ENCODE assay signal across 24 mouse cellular contexts in the genomic region with DNA sequence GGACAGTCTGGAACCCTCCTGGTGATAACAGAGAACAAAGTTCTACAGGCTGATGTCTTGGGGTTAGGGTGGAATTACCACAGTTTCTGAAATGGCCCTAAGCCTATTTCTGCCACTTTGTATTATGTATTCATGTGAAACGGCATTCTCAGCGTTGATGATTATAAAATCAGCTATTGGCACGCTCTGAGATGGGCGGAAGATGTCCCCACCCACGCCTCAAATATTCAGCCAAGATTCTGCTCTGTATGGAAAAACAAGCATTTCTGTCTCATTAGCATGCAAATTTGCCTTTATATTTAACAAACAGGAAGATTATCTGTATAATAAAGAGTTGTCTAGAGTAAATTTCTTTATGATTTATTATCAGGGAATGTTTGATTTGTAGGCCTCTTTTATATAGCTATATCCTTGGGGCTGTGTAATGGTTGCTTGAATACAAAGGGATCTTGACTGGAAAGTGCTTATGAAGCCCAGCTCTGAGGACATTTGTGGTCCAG.
DNase-seq lines count a peak whose midpoint lies in the region; ATAC-seq and TF ChIP-seq lines count a peak whose summit lies in the region.
"Had no signal": no experiment of that assay in that cellular context is flagged by ENCODE, and none has a peak within 500 bp of the region (broad histone marks: within the 10 kb centered on the region; RNA-seq: fewer than 3 reads in every experiment).

No protein-coding gene starts in this region.

- 86% methylated on average over 5 of the region's 5 CpGs for WGBS in kidney, embryonic 14.5 days

- no peaks in the 10 kb centered on the region for H3K4me1 ChIP-seq in kidney, embryonic 14.5 days (ENCODE audit: control insufficient read depth, insufficient read depth, low read length)

- TF ChIP-seq CTCF in layer of hippocampus, adult 2 months (conservative IDR thresholded peaks at IDR 0.05): no peak

- H3K4me2 ChIP-seq in kidney, embryonic 14.5 days (replicated peaks; ENCODE audit: low read depth, low read length): no peak overlapping the region
- H3K4me2 ChIP-seq: forebrain, embryonic 13.5 days; heart, embryonic 12.5 days; heart, embryonic 15.5 days; hindbrain, embryonic 13.5 days had no signal

- no peak for ATAC-seq in kidney, embryonic 14.5 days (ENCODE audit: low FRiP score, low TSS enrichment)
- ATAC-seq: activated CD4-positive, CD25-positive, alpha-beta regulatory T cell, adult 4 months; CD4-positive, CD25-positive, alpha-beta regulatory T cell, adult 4 months; forebrain, embryonic 13.5 days; forebrain, embryonic 16.5 days; hindbrain, embryonic 16.5 days had no signal

- no peaks in the 10 kb centered on the region for H3K36me3 ChIP-seq in kidney, embryonic 14.5 days (ENCODE audit: control insufficient read depth, insufficient read depth, low read length)
- H3K36me3 ChIP-seq: forebrain, embryonic 10.5 days; heart, embryonic 12.5 days; heart, embryonic 15.5 days; hindbrain, embryonic 10.5 days; hindbrain, embryonic 13.5 days had no signal

- no peak overlapping the region for H3K4me3 ChIP-seq in layer of hippocampus, adult 2 months
- H3K4me3 ChIP-seq in kidney, embryonic 14.5 days (ENCODE audit: low read length): no peak overlapping the region
- H3K4me3 ChIP-seq: forebrain, embryonic 10.5 days; forebrain, embryonic 13.5 days; heart, embryonic 12.5 days; heart, embryonic 15.5 days; hindbrain, embryonic 10.5 days; hindbrain, embryonic 13.5 days had no signal

- H3K27ac ChIP-seq in layer of hippocampus, adult 2 months: peak overlapping the region; percentile 87
- no peak overlapping the region for H3K27ac ChIP-seq in kidney, embryonic 14.5 days (ENCODE audit: low read depth, low read length)
- H3K27ac ChIP-seq: forebrain, embryonic 10.5 days; forebrain, embryonic 13.5 days; heart, embryonic 15.5 days; hindbrain, embryonic 10.5 days; hindbrain, embryonic 13.5 days had no signal

- DNase-seq in layer of hippocampus, adult 2 months (ENCODE audit: low spot score in 2 of 2): peak; percentile 35 to 58
- DNase-seq in layer of hippocampus, adult 9-10 months (ENCODE audit: low spot score): no peak
- DNase-seq in Muller cell, postnatal 12 days (ENCODE audit: inconsistent ontology term): peak; percentile 91
- peak; percentile 54 for DNase-seq in brain, adult 2 months (ENCODE audit: low read depth, low spot score)
- no peak for DNase-seq in frontal cortex, postnatal 14 days (ENCODE audit: low spot score in 2 of 2)
- DNase-seq: adrenal gland, adult 8-10 months; adrenal gland, postnatal 25 days; cerebellum, adult 18-20 months; cerebellum, adult 9-10 months; gastrocnemius, postnatal 25 days; heart, adult 18-20 months; heart, postnatal 10 days; heart, postnatal 36 days had no signal

- H3K9me3 ChIP-seq in kidney, embryonic 14.5 days (ENCODE audit: control insufficient read depth, low read length): no peaks in the 10 kb centered on the region
- H3K9me3 ChIP-seq: forebrain, embryonic 10.5 days; forebrain, embryonic 13.5 days; heart, embryonic 12.5 days; heart, embryonic 15.5 days; hindbrain, embryonic 10.5 days; hindbrain, embryonic 13.5 days had no signal

- H3K9ac ChIP-seq in kidney, embryonic 14.5 days (ENCODE audit: low read depth, low read length): no peak overlapping the region
- H3K9ac ChIP-seq: forebrain, embryonic 13.5 days; heart, embryonic 12.5 days; heart, embryonic 15.5 days; hindbrain, embryonic 13.5 days had no signal

- H3K27me3 ChIP-seq in kidney, embryonic 14.5 days (ENCODE audit: control insufficient read depth, insufficient read depth, low read length): no peaks in the 10 kb centered on the region
- H3K27me3 ChIP-seq: forebrain, embryonic 13.5 days; heart, embryonic 15.5 days; hindbrain, embryonic 13.5 days had no signal

Comparison
In these comparisons a context has a peak if more than half of its experiments do, and no peak if none do; other contexts are left out.
1. DNase-seq: peak in layer of hippocampus, adult 2 months (2 of 2), Muller cell, postnatal 12 days (single experiment) and brain, adult 2 months (single experiment); none in layer of hippocampus, adult 9-10 months (single experiment) and frontal cortex, postnatal 14 days (0 of 2).